Mouse (Mus musculus) erythroblast, adult 5-6 weeks (primary cell): ENCODE data around the gene Lypd6b. TPM values are rescaled to one million over a fixed set of nuclear protein-coding genes. Genes with fewer than 3 reads are reported as not detected.
A peak's percentile ranks its signal among the peaks of the same experiment; 100 is the strongest.

Experiments used
- ATAC-seq: replicated peaks from 2 replicates; pipeline ENCODE4 v1.8.0; 2016; ENCODE audit warnings: moderate number of reproducible peaks, mild to moderate bottlenecking, moderate TSS enrichment, inconsistent platforms; ENCODE audit not compliant: poor library complexity, low FRiP score, severe bottlenecking
- total RNA-seq, 2 experiments: library from RNA; stranded (forward) in 1 of 2; stranded (reverse) in 1 of 2; fragments of 150-400 nt in 1 of 2; fragments of 200-764, 138-1000 nt in 1 of 2; gene quantifications; 2 replicates each; pipeline versions ENCODE4 v1.2.3 to v1.2.4; 2015 to 2017; ENCODE audit warnings: low replicate concordance in 2 of 2

Gene Lypd6b
- total RNA-seq, 2 experiments from 2014 or later = not detected

DNA sequence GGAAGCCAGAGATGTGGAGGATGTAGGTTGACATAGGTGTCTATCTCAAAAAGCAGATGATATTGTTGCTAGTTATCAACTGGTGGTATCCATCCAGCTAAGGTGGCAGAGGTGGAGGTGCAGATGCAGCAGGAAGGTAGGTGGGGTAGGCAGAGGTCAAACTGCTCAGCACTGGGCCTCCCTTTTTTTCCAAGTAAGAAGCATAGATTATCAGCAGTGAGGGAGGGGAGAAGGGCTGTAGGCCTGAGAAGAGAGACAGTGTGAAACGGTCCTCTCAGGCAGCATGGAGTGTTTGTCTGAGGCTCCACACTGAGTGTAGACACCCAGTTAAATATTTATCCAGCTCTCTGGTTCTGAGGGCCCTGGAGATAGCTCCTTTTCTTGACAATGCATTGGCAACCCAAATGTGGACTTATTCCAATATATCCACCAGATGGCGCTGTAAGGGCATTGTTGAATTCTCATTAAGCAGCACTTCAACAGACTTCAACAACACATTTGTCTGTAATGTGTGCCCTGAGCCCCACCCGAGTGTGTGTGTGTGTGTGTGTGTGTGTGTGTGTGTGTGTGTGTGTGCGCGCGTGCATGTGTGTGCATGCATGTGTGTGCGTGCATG lies 23.0 kb upstream of the Lypd6b start:
- ATAC-seq = peak; percentile 68; the same call in 1 of the 2 replicates

DNA sequence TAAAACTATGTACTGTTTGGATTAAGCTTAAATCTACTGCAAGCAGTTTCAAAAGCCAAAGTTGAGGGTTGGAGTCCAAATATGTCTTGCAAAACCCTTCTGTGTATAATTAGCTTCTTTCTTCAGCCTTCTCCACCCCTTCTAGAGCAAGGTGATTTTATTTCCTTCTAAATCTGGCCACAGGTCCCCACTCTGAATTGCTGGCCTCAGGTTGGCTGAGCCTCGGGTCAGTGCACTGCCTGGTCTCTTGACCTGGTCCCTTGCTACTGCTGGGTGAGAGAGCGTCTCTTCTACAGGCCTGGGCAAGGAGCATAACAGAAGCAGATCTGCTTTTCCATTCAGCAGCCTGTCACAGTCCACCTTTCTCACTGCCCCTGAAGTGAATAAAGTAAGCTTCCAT lies 18.6 kb upstream of the Lypd6b start:
- no peak for ATAC-seq

DNA sequence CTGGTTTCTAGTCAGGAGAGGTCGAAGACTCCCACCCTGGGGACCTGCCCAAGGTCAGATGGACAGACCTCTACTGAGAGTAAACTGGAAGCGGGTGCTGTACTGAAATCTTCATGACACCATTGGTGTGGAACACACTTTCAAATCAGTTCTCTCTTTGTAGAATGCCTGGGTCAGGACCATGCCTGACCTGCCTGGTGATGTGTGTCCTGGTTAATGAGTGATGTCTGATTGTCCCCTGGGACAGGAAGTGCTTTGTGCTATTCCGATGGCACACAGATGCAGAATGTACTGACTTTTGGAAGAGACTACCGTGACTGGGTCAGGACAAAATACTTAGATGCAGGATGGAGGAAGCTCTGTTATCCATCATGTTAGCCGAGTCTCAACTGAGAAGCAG lies 17.0 kb upstream of the Lypd6b start:
- no peak for ATAC-seq

DNA sequence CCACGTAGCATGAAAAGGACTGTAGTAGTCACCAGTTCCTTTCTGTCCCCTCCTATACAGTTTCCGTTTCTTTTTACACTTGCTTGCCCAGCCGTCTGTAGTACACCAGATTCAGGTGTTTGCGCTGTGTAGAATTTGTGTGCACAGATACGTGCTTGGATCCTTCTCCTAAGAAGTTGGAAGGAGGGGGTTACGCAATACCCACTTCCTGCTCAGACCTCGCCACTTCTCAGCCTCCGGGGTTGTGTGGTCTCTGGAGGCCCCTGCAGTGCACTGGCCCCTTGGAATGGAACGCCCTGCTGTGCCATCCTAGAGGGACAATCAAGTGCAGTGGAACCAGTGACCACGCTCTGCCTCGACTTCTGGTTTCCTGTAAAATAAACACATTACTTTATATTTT lies 16.3 kb upstream of the Lypd6b start:
- no peak for ATAC-seq

DNA sequence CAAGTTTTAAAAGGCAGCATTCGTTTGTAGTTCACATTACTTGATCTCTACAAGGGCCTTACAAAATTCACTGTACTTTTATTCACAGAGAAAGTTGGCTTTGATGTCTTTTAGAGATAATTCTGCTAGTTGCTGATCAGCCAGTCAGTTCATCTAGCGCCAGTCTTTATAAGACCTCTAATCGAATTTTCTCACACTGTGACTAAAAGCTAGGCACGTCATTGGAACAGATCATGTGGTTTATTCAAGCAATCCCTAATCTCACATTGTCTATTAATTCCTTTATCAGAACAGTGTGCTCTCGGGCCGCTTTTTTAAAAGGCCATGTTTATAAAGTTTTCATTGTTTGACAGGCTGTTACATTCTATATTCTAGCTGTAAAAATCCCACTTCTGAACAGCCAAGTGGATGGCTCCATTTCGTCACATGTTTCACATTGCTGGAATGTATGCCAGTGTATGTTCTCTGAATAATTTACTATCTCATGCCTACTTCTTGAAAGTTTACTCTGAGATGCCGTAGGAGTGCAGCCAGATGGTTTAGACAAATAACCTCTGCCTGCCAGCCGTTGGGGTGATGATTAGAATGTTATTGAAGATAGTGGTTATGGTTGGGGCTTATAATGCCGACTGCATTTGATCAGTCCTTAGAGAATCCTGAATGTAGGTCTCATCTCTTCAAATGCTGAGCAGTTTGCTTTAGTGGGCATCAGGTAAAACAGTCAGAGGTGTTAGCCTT lies 14.1 kb upstream of the Lypd6b start:
- ATAC-seq = peak; percentile 80

DNA sequence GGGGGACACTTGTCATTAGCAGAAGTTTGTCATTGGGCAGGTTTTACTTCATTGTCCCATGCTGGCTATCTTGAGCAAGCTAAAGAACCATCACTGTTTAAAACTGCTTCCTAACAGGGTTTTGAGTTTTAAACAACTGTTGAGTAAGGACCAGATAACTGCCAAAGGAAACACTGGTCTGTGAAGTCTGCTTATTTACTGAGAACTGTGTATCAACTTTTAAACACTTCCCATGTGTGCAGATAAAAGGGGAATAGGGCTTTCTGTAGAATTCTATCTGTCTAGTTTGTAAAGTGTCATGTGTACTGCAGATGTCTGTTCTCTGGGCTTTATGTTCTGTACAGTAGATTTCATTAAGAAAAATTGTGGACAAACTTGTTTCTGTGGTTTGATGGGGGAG lies 13.3 kb upstream of the Lypd6b start:
- no peak for ATAC-seq

DNA sequence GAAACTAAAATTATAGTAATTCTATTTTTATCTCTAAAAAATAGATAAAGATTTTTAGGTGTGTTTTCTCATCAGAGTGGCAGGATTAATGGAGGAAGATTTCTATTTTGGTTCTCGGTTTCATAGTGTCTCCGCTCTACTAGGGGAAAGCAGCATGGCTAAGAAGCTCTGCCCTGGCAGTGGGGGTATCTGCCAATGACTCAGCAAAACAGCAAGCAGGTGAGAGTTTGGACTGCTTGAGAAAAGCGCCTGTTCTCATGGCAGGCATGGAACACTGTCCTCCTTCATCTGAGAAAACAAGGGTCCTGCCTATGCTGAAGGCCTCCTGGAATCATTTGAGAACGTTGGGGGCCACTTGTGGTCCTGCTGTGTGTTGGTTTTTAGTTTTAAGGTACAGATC lies 12.3 kb upstream of the Lypd6b start:
- ATAC-seq = 0 out of 2 replicates have a peak, but pooled peaks have one; percentile 47

DNA sequence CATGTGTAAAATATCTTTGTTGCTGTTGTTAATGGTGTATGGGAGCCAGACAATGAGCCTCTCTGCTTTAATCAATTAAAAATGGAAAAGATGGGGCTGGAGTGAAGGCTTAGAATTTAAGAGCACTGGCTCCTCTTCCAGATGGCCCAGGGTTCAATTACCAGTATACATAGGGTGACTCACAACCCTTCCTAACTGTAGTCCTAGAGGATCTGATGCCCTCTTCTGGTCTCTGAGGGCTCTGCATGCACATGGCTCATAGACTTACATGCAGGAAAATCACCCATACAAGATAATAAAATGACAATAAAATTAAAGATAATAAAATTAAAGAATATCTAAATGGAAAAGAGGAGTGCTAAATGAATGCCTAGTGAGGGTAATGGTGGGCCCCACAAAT lies 11.8 kb upstream of the Lypd6b start:
- peak; percentile 58 for ATAC-seq

DNA sequence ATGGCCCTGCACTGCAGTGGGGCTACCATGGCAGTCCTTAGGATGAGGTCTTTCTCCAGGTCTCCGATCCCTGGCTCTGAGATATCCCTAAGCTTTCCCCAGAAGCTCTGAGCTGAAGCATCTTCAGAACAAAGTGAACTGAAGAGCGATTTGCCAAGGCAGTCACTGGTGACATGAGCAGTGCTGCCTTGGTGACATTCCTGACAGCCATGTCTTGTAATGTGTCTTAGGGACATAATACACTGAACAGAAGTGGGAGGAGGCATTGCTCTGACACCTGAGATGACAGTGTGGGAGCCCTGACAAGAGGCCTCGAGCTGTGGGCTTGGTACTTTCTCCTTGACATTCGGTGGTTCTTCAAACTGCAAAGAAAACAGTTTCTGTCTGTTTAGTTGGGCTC lies 11.1 kb upstream of the Lypd6b start:
- no peak for ATAC-seq

DNA sequence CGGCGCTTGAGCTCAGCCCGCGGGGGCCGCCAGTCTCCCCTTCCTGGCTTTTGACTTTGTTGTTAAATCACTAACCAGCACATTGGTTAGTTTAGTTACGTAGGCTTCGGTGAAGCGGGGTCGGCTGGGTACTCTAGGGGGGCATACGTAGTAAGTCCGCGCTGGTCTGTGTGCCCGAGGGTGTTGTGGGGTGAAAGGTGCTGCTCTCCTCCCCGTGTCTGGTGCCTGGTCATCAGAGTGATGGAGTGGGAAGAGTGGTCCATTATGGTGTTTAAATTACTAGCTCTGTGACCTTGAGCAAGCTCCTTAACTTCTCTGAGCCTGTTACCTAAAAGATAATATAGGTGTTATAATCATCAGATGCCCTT lies 547 bp downstream of the Lypd6b start:
- ATAC-seq = no peak

DNA sequence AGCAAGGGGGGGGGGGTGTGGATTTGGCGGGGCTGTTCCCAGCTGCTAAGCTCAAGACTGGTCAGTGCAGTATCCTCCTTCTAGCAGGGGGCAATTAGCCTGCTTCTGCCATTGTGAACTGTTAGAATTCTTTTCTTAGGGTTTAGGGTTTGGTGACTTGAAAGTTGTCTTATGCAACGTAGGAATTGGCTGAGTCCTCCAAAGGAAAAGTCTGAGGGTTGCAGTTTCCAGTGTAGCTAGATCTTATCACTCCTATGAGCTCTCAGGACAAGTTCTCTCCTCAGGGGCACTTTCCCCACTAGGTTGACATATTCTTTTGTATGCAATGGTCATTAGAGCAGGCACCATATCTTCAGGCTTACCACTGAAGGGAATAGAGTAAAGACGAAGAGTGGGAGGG lies 1.2 kb downstream of the Lypd6b start:
- ATAC-seq = no peak

DNA sequence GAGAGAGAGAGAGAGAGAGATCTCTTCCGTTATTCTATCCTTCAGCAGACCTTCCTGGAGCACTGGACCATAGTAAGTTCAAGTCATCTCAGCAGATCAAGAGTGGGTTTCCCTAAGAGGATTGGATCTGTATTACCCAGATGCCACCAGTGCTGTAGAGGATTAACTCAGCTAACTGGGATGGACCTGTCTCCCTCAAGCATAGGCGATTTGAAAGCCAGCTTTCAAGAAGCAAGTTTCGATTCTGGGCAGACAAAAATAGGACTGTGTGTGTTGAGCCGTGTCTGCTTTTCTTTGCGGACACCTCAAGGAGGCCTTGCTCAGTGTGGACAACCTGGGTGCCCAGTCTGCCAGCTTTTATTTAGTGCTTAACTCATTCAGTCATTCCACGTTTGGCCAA lies 1.6 kb downstream of the Lypd6b start:
- ATAC-seq = no peak

DNA sequence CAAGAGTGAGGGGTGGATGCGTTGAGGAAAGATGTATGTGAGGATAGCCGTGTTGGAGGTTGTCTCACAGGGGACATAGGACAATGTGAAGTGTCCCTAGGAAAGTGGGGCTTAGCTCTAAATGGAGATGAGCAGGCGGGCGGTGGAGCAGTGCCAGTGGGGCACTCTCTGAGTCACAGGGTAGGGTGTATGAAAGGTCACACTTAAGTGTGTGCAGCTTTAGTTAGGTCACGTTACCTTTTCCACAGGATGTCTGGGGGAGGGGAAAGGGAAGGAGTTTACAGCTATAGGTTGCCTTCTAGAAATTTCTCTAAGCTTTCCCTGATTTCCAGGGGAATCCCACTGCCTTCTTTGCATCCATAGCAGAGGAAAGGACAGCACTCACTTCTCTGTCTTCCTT lies 2.0 kb downstream of the Lypd6b start:
- no peak for ATAC-seq

DNA sequence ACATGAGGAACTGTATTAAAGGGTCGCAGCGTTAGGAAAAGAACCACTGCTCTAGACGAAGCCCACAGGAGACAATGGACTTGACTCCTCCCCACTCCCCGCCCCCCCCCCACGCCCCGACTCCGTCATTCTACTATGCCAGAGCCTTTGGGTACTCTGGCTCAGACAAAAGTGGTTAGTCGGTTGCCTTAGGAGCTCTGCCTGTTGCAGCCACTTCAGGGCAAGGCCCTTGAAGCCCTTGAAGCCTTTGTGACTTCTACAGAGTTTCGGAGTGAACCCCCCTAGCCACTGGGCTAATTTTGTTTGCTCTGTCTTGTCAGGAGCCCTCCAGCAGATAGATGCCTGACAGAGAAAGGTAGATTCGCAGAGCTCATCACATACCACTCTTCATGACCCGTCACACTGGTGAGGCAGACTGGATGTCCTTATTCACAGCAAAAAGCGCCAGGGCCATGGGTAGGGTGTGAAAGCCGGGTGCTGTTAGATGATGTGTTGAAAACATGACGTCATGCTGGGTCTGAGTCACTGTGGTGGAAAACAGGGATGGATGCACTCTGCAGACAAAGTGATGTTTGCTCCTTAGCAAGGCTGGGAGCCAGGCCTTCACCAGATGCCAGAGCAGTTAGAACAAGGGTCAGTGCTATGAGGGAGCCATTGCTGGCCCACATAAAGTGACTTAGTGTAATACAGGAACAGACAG lies 10.1 kb downstream of the Lypd6b start:
- ATAC-seq = no peak

DNA sequence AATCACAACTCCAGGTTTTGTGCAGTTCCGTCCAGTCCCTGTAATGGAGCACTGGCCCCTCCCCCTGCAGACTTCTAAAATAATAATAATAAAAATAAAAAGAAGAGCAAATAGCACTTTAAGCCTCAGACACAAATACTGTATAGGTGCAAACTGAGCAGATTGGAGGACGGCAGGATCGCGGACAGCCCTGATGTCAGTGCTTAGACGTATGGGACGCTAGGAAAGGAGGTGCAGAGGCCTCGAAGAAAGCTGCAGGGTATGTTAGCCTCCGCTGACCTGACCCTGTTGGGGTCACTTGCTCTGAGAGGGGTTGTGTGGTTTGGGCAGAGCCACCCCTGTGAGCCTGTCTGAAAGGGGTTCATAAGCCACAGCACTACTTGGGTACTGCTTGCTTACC lies 17.0 kb downstream of the Lypd6b start:
- ATAC-seq = no peak

DNA sequence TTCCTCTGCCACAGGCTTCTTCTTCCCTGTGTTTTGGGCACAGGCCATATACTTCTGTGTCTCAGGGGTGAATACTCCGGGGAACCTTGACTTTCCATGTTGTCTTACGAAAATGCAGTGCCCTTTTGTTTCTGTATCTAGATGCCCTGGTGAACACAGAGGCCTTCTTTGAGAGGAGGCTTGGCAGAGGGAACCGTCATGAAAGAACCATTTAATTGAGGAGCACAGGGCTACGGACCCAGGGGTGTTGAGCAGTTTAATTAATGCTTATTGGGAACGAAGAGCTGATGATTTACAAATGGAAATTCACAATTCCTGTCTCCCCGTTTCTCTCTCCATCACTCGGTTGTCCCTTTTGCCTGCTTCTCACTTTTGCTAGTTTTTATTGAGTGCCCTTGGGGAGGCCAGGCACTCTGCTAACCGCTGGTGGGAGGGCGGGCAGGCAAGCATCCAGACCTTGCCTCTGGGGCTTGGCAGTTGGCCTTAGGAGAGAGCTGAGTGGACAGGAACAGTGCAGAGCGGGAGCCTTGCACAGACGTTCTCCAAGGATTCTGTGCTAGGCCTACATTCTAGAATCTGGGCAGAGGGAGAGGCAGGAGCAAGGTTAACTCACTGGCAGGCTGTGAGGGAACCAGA lies 18.4 kb downstream of the Lypd6b start:
- no peak for ATAC-seq

DNA sequence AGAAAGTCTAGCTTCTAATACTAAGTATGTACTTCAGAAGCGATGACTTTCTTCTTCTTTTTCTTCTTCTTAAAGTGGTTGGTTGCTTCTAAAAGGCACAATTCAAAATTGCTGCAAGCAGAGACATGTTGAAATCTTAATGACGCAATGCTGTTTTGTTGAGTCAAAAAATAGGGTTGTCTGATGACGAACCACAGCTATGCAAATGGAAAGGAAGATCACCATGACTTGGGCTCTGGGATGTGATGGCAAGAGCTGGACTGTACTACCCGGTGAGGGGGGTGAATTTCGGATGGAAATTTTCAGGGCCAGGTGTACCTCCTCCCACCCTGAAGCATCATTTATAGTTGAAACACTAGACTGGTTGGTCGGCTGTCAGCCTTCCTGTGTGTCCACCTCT lies 22.0 kb downstream of the Lypd6b start:
- ATAC-seq = no peak

DNA sequence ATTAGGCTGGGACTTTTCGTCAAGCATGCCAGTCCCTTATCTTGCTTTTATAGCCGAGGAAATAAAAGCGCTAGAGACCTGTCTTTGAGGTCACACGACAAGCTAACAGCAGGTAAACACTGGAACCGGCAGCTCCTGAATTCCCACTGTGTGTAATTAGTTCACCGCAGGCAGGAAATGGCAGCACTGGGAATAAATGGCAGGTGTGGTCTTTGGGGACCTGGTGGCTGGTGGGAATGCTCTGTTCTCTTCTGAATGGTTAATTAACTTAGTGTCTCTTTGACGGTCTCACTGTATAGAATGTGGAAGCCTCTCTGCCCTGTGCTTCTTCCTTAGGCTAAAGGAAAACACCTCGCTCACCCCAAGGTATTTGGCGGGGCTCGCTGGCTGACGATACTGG lies 23.9 kb downstream of the Lypd6b start:
- no peak for ATAC-seq

DNA sequence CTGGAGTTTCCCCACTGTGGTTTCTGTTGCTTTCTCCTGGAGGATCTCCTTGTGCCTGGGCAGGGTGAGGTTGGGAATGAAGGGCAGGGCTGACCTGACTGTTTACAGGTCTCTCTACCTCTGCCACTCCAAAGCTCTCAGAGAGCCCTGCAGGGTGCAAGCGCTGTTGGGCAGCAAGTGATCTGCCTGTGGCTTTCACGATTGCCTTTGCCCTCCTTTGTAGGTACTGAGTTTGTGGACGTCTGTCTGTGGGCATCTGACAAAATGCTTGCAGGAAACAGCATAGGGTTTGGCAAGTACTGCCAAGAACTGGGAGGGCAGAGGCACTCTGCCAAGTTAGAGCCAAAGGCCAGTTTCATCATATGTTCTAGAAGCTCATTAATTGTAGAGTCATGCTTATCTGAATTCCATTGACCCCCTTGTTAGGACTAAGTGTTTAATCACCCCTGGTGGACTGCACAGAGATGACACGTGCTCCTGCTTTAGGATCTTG lies 24.4 kb downstream of the Lypd6b start:
- no peak for ATAC-seq

DNA sequence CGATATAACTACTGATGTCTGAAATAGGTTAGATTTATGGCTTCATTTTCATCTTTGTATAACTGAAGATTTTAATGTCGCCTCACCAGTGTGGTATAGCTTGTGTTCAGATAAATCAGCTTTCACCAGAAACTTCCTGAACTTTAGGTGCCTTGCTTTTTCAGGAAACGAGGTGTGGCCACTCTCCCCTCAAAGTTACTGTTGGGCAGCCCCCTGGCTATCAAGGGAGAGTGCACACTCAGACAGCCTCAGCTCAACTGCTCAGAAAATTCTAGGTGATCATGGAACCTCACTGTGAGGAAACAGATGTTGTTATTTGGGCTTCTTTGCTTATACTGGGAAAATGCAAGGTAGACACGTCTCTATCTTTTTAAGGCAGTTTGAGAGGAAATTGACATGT lies 25.7 kb downstream of the Lypd6b start:
- no peak for ATAC-seq

DNA sequence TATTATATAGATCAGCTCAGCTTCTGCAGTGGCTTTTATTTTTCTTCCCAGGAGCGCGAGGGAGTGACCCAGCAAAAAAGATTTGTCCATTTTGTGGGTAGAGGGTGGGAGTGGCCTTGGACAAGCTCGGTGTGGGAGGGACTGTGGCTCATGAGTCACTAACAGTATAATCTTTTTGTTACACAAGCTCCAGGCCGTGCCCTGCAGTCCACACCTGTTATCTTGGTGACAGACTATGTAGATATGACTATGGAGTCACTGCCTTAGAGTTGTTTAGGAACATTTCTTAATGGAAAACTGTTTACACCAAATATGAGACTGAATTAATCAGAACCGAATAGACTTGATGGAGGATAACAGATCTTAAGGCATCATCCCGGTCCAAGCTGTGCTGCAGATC lies 26.5 kb downstream of the Lypd6b start:
- ATAC-seq = no peak
